Mouse (Mus musculus) MN1 (cell line): ENCODE results near the gene Efna5.

Experiments used
- DNase-seq: peaks from one replicate; pipeline ENCODE4 v3.0.0-alpha.2; 2016; ENCODE audit warnings: low spot score

Efna5 gene

GRCm38 (mm10) chr17:62746827-62747226 is 134.3 kb downstream of the Efna5 start:
- no peak for DNase-seq

DNA sequence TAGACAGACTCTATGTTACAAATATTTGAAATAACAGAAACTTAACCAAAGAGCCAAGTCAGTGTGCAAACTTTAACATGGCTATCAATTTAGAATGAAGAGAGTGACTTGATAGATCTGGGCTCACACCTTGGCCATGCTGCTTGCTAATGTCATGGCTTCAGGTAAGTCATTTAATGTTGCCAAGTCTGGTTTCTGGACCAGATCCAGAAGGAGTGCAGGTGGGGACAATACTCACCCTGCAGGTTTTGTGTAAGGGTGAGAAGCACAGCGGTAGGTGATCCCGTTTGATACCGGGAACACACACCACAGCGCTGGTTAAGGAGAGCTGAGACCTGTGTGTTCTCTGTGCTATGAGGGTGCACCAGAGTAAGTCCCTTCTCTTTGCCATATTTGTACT is 135.8 kb downstream of the Efna5 start:
- no peak for DNase-seq

GRCm38 (mm10) chr17:62744239-62744638 is 136.9 kb downstream of the Efna5 start:
- DNase-seq, result no peak

DNA sequence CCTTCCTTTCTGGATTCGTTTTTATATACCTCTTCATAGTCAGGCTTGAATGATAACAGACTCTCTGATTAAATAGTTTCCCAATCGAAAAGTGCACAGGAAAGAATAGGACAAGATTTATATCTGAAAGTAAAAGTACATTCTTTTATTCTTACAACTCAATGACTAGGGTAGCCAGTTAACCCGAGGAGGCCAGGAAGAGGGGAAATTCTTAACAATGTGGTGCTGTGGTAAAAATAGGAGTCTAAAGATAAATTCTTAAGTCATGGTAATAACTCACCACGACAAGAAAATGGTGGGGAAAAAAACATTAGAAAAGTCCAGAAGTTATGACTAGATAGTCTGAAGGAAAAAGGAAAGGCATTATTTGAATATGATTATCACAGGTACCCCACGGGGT is 139.4 kb downstream of the Efna5 start:
- no peak for DNase-seq

GRCm38 (mm10) chr17:62741020-62741419 is 140.1 kb downstream of the Efna5 start:
- DNase-seq, result no peak

DNA sequence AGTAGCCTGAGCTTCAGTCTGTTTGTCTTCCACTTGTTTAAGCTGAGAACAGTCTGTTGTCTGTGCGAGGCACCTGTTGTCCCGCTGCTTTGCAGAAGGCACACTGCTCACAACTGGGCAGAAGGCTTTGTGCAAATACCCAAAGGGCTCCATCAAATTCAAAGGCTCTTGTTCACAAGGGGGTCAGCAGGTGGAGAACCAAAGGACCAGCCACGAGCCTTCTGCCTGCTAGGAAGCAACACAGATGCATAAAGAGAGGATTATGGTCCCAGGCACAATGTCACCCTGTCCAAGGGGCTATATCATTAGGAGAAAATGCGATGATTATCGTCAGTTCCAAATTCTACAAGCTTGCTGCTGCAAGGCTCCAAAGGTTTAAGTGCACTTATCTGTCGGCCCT is 141.1 kb downstream of the Efna5 start:
- no peak for DNase-seq

DNA sequence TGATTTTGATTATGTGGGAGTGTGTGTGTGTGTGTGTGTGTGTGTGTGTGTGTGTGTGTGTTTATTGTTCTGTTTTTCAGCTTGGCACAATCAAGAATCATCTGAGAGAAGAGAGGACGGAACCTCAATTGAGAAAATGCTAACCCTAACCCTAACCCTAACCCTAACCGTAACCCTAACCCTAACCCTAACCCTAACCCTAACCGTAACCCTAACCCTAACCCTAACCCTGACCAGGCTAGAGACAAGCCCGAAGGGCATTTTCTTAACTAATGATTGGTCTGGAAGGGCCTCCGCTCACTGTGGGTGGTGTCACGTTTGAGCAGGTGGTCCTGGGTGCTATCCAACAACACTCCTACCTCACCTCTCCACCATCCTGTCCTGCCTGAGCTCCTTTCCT is 143.7 kb downstream of the Efna5 start:
- no peak for DNase-seq

DNA sequence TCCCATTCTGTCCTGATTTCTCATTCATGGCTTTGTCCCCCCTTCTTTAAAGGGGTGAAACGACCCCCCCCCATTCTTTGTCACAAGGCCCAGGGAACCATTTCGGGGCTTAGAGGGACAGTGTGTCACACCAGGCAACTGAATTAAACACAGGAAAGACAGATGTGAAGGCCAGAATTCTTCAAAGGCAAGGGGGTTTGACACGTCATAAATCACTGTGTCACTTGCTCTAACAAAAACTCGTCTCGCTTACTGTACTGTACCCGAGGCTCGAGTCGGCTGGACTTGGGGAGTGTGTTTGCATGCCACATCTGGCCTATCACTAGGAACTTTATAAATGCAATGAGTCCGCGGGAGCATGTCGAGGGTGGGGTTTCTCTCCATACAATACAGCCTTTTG is 145.2 kb downstream of the Efna5 start:
- DNase-seq, result no peak

- no peak for DNase-seq
These were observed 146.2 kb downstream of the Efna5 start for GRCm38 (mm10) chr17:62734901-62735300.

- no peak for DNase-seq
These were observed 147.1 kb downstream of the Efna5 start for GRCm38 (mm10) chr17:62734067-62734466.

GRCm38 (mm10) chr17:62729754-62730470 is 151.2 kb downstream of the Efna5 start:
- no peak for DNase-seq

- DNase-seq, result no peak
These were observed 152.8 kb downstream of the Efna5 start for GRCm38 (mm10) chr17:62728142-62728917.

DNA sequence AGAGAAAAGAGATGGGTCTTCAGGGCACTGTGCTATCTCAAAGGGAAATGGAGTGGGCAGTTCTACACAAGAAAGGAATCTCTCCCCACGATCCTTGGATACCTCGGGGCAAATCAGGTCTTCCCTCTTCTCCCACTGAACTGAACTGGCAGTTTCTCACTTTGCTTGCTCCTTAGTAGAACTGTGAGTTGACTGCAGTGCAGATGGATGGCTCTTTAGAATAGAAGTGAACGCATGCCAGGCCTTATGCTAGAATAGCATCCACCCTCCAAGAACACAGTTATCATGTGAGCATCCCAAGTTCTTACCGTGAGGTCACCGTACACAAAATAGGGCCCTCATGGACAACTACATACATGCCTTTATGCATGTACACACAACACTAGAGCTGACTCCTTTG is 155.0 kb downstream of the Efna5 start:
- DNase-seq, result no peak

DNA sequence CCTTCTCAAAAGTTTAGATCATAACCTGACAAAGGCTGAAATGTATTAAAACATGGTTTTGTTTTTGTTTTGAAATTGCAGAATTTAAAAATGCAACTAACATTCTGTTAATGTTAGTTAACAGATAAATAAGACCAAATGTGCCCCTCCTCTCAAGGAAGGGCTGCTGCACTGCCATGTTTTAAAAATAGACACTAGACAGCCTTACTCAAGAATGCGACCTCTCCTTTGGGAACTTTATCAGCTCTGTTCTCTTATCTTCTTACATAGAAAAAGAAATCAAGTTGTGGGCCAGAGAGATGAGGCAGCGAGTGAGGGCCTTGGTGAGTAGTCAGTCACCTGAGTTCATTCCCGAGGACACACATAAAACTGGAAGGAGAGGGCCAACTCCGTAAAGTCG is 158.2 kb downstream of the Efna5 start:
- no peak for DNase-seq

DNA sequence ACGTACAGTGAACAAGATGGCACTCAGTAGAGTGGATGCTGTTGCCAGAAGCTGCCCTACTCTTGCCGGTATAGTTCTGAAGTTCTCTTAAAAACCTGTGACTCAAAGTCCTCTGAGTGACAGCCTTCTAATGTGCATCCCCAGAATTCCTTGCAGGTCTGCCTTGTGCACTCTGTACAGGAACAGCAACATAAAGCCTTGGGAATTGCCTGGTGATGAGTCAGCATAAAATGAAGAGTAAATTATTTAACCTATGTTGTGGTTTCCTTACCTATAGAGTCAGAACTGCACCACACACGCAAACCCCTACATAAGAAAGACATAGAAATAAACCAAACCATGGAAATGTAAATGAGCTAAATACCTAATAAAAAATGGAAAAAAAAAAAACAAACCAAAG is 159.5 kb downstream of the Efna5 start:
- DNase-seq, result no peak

GRCm38 (mm10) chr17:62720740-62721450 is 160.2 kb downstream of the Efna5 start:
- DNase-seq, result no peak

DNA sequence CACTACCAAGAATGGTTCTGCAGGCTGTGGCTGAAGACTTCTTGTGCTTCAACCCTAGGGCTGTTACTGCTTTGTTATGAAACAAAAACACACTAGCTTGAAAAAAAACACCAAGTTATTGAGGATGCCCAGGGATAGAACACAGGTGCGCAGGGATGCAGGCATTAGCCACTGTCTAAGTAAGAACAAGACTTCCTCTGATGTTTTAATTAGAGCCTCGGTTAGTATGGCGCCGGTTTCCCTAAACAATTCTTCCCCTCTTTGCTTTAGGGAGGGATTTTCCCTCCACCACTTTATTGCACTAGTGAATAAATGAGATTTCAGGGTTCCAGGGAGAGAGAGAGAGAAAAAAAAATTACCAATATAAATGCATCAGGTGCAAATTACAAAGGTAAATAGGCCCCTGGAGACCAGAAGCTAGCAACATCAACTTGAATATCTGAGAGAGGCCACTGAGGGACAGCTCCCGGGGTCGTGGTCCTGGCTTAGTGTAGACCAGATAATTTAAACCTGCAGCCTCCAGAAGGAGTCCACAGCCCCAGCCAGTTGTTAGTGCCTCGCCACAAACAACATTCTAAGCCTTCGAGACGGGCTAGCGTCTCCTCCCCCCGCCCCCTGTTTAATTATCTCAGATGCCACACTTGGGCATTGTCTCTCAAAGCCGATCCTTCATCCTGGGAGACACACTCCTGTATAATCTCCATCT is 163.5 kb downstream of the Efna5 start:
- DNase-seq, result no peak

GRCm38 (mm10) chr17:62713455-62713854 is 167.7 kb downstream of the Efna5 start:
- DNase-seq, result no peak

GRCm38 (mm10) chr17:62706418-62706817 is 174.7 kb downstream of the Efna5 start:
- no peak for DNase-seq

DNA sequence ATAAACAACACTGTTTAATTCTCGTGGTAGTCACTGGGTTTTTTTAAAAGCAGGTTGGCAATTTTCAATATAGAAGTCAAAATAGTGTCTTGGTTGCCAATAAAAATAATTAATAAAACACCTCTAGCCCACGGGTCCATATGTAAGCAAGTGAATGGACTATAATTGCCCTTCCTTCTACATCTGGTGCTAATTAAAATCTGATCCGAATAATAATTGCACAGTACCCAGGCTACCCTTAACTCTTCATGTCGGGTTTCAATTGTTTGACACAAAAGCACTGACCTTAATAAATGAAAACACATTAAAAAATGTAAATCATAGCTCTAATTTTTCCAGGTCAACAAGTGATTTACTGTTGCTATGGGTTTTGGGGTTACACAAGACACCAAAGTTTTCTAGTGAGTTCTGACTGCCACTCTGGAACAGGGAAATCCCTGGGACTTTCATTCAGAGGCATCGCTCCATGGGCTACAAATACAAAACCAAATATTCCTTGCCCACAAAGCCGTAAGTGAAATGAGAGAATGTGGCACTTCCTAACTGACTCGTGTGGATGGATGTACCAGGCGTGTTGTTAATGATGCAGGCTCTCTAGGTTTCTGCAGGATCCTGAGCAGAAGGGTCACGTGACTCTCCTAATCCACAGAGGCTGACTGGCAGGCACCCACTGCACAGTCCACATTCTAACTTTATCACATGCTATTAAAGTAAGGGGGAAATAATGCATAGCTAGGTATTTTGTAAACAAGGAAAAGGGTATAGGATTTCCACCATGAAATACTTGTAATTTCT is 178.9 kb downstream of the Efna5 start:
- DNase-seq, result no peak

GRCm38 (mm10) chr17:62700791-62701602 is 180.1 kb downstream of the Efna5 start:
- no peak for DNase-seq
